Mouse (Mus musculus) stomach, postnatal 0 days (tissue): ENCODE data around the gene Chst11. TPM values are rescaled to one million over a fixed set of nuclear protein-coding genes. Genes with fewer than 3 reads are reported as not detected.
A peak's percentile ranks its signal among the peaks of the same experiment; 100 is the strongest.

ENCODE experiments used
- ATAC-seq: fragments of 200-750 bp; cut with Nextera tagmentation; 2 replicates; pipeline ENCODE4 v1.8.0; 2017; ENCODE audit not compliant: low FRiP score, low TSS enrichment
- DNase-seq: peaks from one replicate; pipeline ENCODE4 v3.0.0-alpha.2; 2016; ENCODE audit warnings: low spot score
- H3K27ac ChIP-seq: fragments of 300-500 bp; sonication (generic); replicated peaks from 2 replicates; pipeline ENCODE4 v1.5.1; 2014; ENCODE audit warnings: mild to moderate bottlenecking, control low read depth
- H3K27me3 ChIP-seq: fragments of 300-500 bp; sonication (generic); 2 replicates; pipeline ENCODE4 v1.6.1; 2014; ENCODE audit warnings: low read length; ENCODE audit not compliant: control insufficient read depth, insufficient read depth
- H3K36me3 ChIP-seq: fragments of 300-500 bp; sonication (generic); 2 replicates; pipeline ENCODE4 v1.6.1; 2014; ENCODE audit warnings: low read length, mixed read lengths; ENCODE audit not compliant: control insufficient read depth, insufficient read depth
- H3K4me1 ChIP-seq: fragments of 300-500 bp; sonication (generic); replicated peaks from 2 replicates; pipeline ENCODE4 v1.6.1; 2014; ENCODE audit warnings: antibody characterized with exemption; ENCODE audit not compliant: control insufficient read depth, insufficient read depth
- H3K4me2 ChIP-seq: fragments of 300-500 bp; sonication (generic); replicated peaks from 2 replicates; pipeline ENCODE4 v1.6.1; 2014; ENCODE audit warnings: low read depth, mild to moderate bottlenecking, control low read depth, moderate library complexity
- H3K4me3 ChIP-seq: fragments of 300-500 bp; sonication (generic); 2 replicates; pipeline ENCODE4 v1.5.1; 2014; ENCODE audit warnings: low read depth, low read length, control low read depth
- H3K9ac ChIP-seq: fragments of 300-500 bp; sonication (generic); 2 replicates; pipeline ENCODE4 v1.6.1; 2014; ENCODE audit warnings: mild to moderate bottlenecking, low read length, control low read depth, mixed read lengths
- H3K9me3 ChIP-seq: fragments of 300-500 bp; sonication (generic); 2 replicates; pipeline ENCODE4 v1.6.1; 2016; ENCODE audit warnings: low read length; ENCODE audit not compliant: control insufficient read depth
- CTCF ChIP-seq: IDR thresholded peaks from 2 replicates; pipeline ENCODE4 v1.5.1; 2016; ENCODE audit warnings: antibody characterized with exemption, low read depth, mild to moderate bottlenecking, moderate library complexity
- EP300 ChIP-seq: optimal IDR thresholded peaks from 2 replicates; pipeline ENCODE3; 2016; ENCODE audit warnings: antibody characterized with exemption
- whole genome bisulfite sequencing: fragments of 180-500 bp; shearing (Covaris S2); extraction: QIAGEN DNeasy Blood & Tissue Kit; methylation state at CpG from one replicate; pipeline ENCODE4 v1.1.7; 2014; 5-methylcytosine and 5-hydroxymethylcytosine counted together
- polyA plus RNA-seq: library from polyadenylated mRNA; unstranded; fragments of >200 nt; fragmentation: Nextera tagmentation; extraction: Ambion mirVana; gene quantifications from 2 replicates; pipeline ENCODE4 v1.2.1, GENCODE M21; 2015

The Chst11 gene
- polyA plus RNA-seq, 1 experiment from 2014 or later: 0.45 TPM

DNA sequence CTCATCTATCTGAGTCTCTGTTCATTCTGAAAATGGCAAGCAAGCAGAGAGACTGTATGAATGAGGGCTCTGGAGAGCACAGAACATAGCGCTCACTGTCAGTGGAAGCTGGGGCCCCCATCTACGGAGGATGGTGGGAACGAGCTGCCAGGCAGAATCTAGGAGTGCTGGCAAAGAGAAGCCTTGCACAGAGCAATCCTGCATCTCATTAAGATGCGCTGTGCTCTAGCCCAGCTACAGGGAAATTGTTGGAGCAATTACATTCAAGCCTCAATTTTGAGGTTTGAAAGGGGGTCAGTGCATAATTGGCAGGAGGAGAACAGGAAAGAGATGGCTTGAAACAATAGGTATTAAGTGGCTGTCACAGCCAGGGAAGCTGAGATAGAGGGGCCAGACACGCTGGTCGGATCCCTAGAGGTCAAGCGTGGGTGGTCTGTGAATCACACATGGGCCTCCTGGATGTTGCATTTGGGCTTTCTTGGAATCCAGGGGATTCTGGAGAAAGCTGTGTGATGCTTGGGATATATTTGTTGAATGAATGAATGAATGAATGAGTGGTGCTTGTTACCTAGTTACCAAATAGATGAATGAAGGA is 121.0 kb downstream of the Chst11 start:
- H3K27ac ChIP-seq: no peak overlapping the region
- ATAC-seq: no peak
- no peak overlapping the region for H3K4me3 ChIP-seq
- no peaks in the 10 kb centered on the region for H3K9me3 ChIP-seq
- H3K4me2 ChIP-seq: no peak overlapping the region
- DNase-seq: no peak
- H3K36me3 ChIP-seq: no peaks in the 10 kb centered on the region
- H3K9ac ChIP-seq: no peak overlapping the region
- WGBS: 78% methylated on average over 7 of the region's 7 CpGs
- no peak for TF ChIP-seq CTCF
- H3K27me3 ChIP-seq: no peaks in the 10 kb centered on the region
- 0 out of 2 replicates have a peak, but pooled peaks cover 7% of the 10 kb centered on the region for H3K4me1 ChIP-seq

GRCm38 (mm10) chr10:83107385-83107784 is 122.1 kb downstream of the Chst11 start:
- no peak overlapping the region for H3K4me3 ChIP-seq
- no peak overlapping the region for H3K9ac ChIP-seq
- TF ChIP-seq CTCF: no peak
- TF ChIP-seq EP300: no peak
- no peaks in the 10 kb centered on the region for H3K36me3 ChIP-seq
- no peak overlapping the region for H3K4me2 ChIP-seq
- 0 out of 2 replicates have a peak, but pooled peaks cover 7% of the 10 kb centered on the region for H3K4me1 ChIP-seq
- no peaks in the 10 kb centered on the region for H3K9me3 ChIP-seq
- no peak overlapping the region for H3K27ac ChIP-seq
- ATAC-seq (peak; percentile 89), DNase-seq (peak; percentile 60)
- H3K27me3 ChIP-seq: no peaks in the 10 kb centered on the region
- 47% methylated on average over 8 of the region's 8 CpGs for WGBS

DNA sequence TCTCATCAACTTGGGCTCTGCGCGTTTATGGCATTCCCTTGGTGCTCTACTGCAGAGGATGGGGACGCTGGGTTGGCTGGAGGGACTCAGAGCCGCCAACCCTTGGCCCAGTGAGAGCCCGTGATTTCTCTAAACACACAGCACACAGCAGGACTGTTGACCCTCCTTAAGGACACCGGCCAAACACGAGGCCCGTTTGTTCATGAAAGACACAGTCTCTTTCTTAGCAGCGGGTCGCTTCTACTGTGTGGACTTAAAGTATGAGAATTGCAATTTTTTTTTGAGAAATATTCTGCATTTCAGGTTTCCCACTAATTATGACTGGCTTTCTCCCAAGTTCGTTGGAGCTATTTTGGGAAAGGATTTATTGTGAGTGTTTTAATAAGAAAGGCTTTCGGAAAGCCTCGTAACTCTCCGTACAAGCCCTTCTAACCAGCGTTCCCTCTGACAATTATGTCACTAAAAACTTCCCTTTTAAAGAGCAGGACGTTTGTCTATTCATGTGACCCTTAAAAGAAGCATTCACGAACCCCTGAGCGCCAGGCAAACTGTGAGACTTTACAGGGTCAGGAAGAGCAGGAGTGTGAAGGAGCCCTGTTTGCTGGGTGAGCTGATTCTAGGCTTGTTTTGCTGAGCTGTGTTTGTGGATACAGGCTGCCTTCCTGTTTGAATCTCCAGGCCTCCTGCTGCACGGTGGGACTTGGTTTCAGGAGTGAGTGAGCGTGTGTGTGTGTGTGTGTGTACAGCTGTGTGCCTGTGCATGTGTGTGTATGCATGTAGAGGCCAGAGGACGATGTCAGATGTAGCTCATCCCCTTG is 122.8 kb downstream of the Chst11 start:
- TF ChIP-seq CTCF: no peak
- TF ChIP-seq EP300: no peak
- Histone ChIP-seq H3K9ac (no peak overlapping the region), H3K4me1 (0 out of 2 replicates have a peak, but pooled peaks cover 7% of the 10 kb centered on the region), H3K4me2 (no peak overlapping the region), H3K27me3 (no peaks in the 10 kb centered on the region), H3K27ac (0 out of 2 replicates have a peak overlapping the region, but pooled peaks have one; percentile 30), H3K36me3 (no peaks in the 10 kb centered on the region), H3K9me3 (no peaks in the 10 kb centered on the region), H3K4me3 (no peak overlapping the region)
- ATAC-seq (peak; percentile 62), DNase-seq (peak; percentile 33)
- WGBS: 48% methylated on average over 21 of the region's 21 CpGs

GRCm38 (mm10) chr10:83108946-83109345 is 123.6 kb downstream of the Chst11 start:
- Histone ChIP-seq H3K27me3 (no peaks in the 10 kb centered on the region), H3K4me3 (no peak overlapping the region), H3K9me3 (no peaks in the 10 kb centered on the region), H3K9ac (no peak overlapping the region), H3K4me1 (0 out of 2 replicates have a peak, but pooled peaks cover 7% of the 10 kb centered on the region), H3K36me3 (no peaks in the 10 kb centered on the region), H3K4me2 (no peak overlapping the region), H3K27ac (no peak overlapping the region)
- no peak for TF ChIP-seq EP300
- TF ChIP-seq CTCF: no peak
- ATAC-seq (no peak), DNase-seq (no peak)
- 90% methylated on average over 6 of the region's 6 CpGs for whole genome bisulfite sequencing

GRCm38 (mm10) chr10:83111046-83111445 is 125.7 kb downstream of the Chst11 start:
- Histone ChIP-seq H3K27me3 (no peaks in the 10 kb centered on the region), H3K27ac (no peak overlapping the region), H3K4me3 (no peak overlapping the region), H3K36me3 (no peaks in the 10 kb centered on the region), H3K4me2 (no peak overlapping the region), H3K9ac (no peak overlapping the region), H3K9me3 (no peaks in the 10 kb centered on the region), H3K4me1 (0 out of 2 replicates have a peak, but pooled peaks cover 7% of the 10 kb centered on the region)
- ATAC-seq: no peak
- TF ChIP-seq EP300 (no peak), CTCF (no peak)
- WGBS: 82% methylated on average over 6 of the region's 6 CpGs
- DNase-seq: no peak

DNA sequence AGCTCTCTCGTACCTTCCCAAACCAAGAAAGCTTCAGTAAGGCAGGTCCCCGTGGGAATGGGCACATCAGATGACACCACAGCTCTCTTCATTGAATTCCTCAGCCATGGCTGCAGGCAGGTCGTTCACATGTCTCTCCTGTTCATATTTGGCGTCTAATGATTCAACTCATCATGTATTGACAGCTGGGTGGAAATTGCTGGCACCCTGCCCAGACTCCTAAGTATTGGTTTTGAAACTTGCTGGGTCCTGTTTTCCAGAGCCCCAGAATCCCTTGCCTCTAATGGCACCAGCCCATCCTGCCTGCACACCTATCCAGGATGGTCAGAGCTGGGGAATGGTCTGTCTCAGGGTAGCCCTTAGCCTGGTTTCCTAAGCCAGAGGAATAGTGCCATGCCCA is 127.0 kb downstream of the Chst11 start:
- no peak for ATAC-seq
- no peak for TF ChIP-seq CTCF
- TF ChIP-seq EP300: no peak
- no peaks in the 10 kb centered on the region for H3K27me3 ChIP-seq
- no peak overlapping the region for H3K4me2 ChIP-seq
- 0 out of 2 replicates have a peak, but pooled peaks cover 2% of the 10 kb centered on the region for H3K4me1 ChIP-seq
- H3K36me3 ChIP-seq: no peaks in the 10 kb centered on the region
- no peak overlapping the region for H3K9ac ChIP-seq
- no peak overlapping the region for H3K27ac ChIP-seq
- DNase-seq: no peak
- no peak overlapping the region for H3K4me3 ChIP-seq
- H3K9me3 ChIP-seq: no peaks in the 10 kb centered on the region
- 74% methylated on average over 4 of the region's 4 CpGs for WGBS
